8 mouse cellular contexts compared by ENCODE assay signal in the genomic region with DNA sequence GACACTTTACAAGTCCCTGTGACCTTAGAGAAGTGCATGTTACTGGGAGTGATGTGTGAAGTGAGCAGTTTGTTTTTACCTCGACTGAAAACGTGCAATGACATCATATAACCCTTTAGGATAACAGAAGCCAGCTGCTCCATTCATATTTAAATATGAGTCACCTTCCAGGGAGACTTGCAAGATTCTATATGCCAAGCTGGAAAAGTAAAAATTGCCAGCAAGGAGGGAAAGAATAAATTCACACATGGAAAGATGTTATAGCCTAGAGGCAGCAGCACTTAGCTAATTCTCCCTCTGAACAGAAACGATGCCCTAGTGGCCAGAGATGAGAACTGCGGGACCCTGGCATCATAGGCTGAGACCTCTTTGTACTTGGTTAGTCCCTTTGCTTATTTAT.
DNase-seq lines count a peak whose midpoint lies in the region; ATAC-seq lines count a peak whose summit lies in the region.

No protein-coding gene starts in this region.

- H3K9me3 ChIP-seq in midbrain, embryonic 10.5 days (replicated peaks), result no peaks in the 10 kb centered on the region
- H3K9me3 ChIP-seq in midbrain, embryonic 15.5 days, result no peaks in the 10 kb centered on the region
- 0 out of 2 replicates have a peak, but pooled peaks cover 4% of the 10 kb centered on the region for H3K9me3 ChIP-seq in limb, embryonic 13.5 days
- H3K9me3 ChIP-seq in kidney, embryonic 15.5 days (replicated peaks), result no peaks in the 10 kb centered on the region

- H3K4me2 ChIP-seq in midbrain, embryonic 15.5 days, result no peak overlapping the region
- H3K4me2 ChIP-seq in limb, embryonic 13.5 days (replicated peaks), result no peak overlapping the region
- H3K4me2 ChIP-seq in kidney, embryonic 15.5 days, result no peak overlapping the region

- no peaks in the 10 kb centered on the region for H3K27me3 ChIP-seq in midbrain, embryonic 10.5 days (ENCODE audit: low read depth, poor library complexity, severe bottlenecking)
- H3K27me3 ChIP-seq in midbrain, embryonic 15.5 days (replicated peaks), result no peaks in the 10 kb centered on the region
- no peaks in the 10 kb centered on the region for H3K27me3 ChIP-seq in limb, embryonic 13.5 days
- H3K27me3 ChIP-seq in kidney, embryonic 15.5 days, result no peaks in the 10 kb centered on the region

- no peaks in the 10 kb centered on the region for H3K4me1 ChIP-seq in midbrain, embryonic 10.5 days
- no peaks in the 10 kb centered on the region for H3K4me1 ChIP-seq in midbrain, embryonic 15.5 days
- H3K4me1 ChIP-seq in limb, embryonic 13.5 days, result peaks cover 6% of the 10 kb centered on the region; the same call in 1 of the 2 replicates
- H3K4me1 ChIP-seq in kidney, embryonic 15.5 days, result no peaks in the 10 kb centered on the region

- 57% methylated on average over 4 of the region's 4 CpGs for WGBS in midbrain, embryonic 10.5 days
- WGBS in midbrain, embryonic 15.5 days, result 56% methylated on average over 4 of the region's 4 CpGs
- 38% methylated on average over 4 of the region's 4 CpGs for WGBS in limb, embryonic 13.5 days
- WGBS in kidney, embryonic 15.5 days, result 46% methylated on average over 4 of the region's 4 CpGs

- H3K9ac ChIP-seq in midbrain, embryonic 15.5 days, result no peak overlapping the region
- no peak overlapping the region for H3K9ac ChIP-seq in limb, embryonic 13.5 days
- no peak overlapping the region for H3K9ac ChIP-seq in kidney, embryonic 15.5 days

- H3K36me3 ChIP-seq in midbrain, embryonic 10.5 days, result no peaks in the 10 kb centered on the region
- no peaks in the 10 kb centered on the region for H3K36me3 ChIP-seq in midbrain, embryonic 15.5 days (replicated peaks)
- no peaks in the 10 kb centered on the region for H3K36me3 ChIP-seq in limb, embryonic 13.5 days
- H3K36me3 ChIP-seq in kidney, embryonic 15.5 days, result no peaks in the 10 kb centered on the region

- no peak overlapping the region for H3K4me3 ChIP-seq in midbrain, embryonic 10.5 days
- no peak overlapping the region for H3K4me3 ChIP-seq in midbrain, embryonic 15.5 days
- H3K4me3 ChIP-seq in limb, embryonic 13.5 days, result no peak overlapping the region
- H3K4me3 ChIP-seq in kidney, embryonic 15.5 days (replicated peaks), result no peak overlapping the region

- ATAC-seq in midbrain, embryonic 15.5 days (replicated peaks), result no peak
- ATAC-seq in common myeloid progenitor, adult 5-6 weeks (replicated peaks; ENCODE audit: low read depth, poor library complexity, severe bottlenecking), result peak; percentile 68; the same call in 1 of the 2 replicates
- ATAC-seq in limb, embryonic 13.5 days (ENCODE audit: low FRiP score, low read depth), result peak; percentile 80
- no peak for ATAC-seq in kidney, embryonic 15.5 days (replicated peaks; ENCODE audit: low FRiP score)

- no peak overlapping the region for H3K27ac ChIP-seq in midbrain, embryonic 10.5 days (replicated peaks)
- H3K27ac ChIP-seq in midbrain, embryonic 15.5 days, result no peak overlapping the region
- no peak overlapping the region for H3K27ac ChIP-seq in limb, embryonic 13.5 days
- no peak overlapping the region for H3K27ac ChIP-seq in kidney, embryonic 15.5 days

- intact Hi-C loops in gastrocnemius, postnatal 14 days (cut with DNase I; ENCODE audit: low total_unique reads), result no loop called here

- peak; percentile 18 for DNase-seq in gastrocnemius, postnatal 14 days
- no peak for DNase-seq in gastrocnemius, adult 18-20 months (ENCODE audit: low spot score)
- DNase-seq in midbrain, embryonic 10.5 days (ENCODE audit: low spot score), result peak; percentile 36
- DNase-seq in thymus, postnatal 0 days (ENCODE audit: low spot score), result peak; percentile 34

Comparison
In these comparisons a context has a peak if more than half of its experiments do, and no peak if none do; other contexts are left out.
1. ATAC-seq: peak in common myeloid progenitor, adult 5-6 weeks (single experiment) and limb, embryonic 13.5 days (single experiment); none in midbrain, embryonic 15.5 days (single experiment) and kidney, embryonic 15.5 days (single experiment).